Mouse (Mus musculus): ENCODE data around the gene Tmem167.

DNA sequence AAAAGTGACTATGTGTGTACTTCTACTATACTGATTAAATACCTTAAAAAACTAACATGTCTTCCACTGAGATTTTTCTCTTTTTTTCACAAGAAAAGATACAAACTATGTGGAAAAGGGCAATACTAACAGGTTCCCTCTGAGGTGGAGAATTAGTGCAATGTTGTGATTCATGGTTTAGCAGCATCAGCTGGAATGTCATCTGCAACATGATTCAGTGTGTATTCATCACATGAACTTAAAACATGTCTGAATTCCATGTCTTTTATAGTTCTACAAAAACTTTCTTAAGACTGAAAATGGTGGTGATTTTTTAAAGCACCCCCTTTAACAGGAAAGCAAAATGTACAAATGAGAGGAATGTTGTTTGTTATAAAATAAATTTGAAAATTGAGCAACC is 63.0 kb downstream of the Tmem167 start:
- TF ChIP-seq CTCF (IDR thresholded peaks at IDR 0.05; ENCODE audit: low read depth) (no peak), EP300 (IDR thresholded peaks at IDR 0.05; ENCODE audit: low read depth) (no peak)
